Mouse (Mus musculus) right cerebral cortex, postnatal 10 days (tissue): Measurements from ENCODE around the gene Add2.
"Not testable (repeated sequence)": the region's sequence is repeated elsewhere in the genome, so short reads cannot be mapped to it uniquely, and the experiment has no call there.

Experiments used
- DNase-seq, 2 experiments: peaks; one replicate each; pipeline ENCODE4 v3.0.0; 2021; ENCODE audit warnings: low spot score in 2 of 2

Add2 gene

DNA sequence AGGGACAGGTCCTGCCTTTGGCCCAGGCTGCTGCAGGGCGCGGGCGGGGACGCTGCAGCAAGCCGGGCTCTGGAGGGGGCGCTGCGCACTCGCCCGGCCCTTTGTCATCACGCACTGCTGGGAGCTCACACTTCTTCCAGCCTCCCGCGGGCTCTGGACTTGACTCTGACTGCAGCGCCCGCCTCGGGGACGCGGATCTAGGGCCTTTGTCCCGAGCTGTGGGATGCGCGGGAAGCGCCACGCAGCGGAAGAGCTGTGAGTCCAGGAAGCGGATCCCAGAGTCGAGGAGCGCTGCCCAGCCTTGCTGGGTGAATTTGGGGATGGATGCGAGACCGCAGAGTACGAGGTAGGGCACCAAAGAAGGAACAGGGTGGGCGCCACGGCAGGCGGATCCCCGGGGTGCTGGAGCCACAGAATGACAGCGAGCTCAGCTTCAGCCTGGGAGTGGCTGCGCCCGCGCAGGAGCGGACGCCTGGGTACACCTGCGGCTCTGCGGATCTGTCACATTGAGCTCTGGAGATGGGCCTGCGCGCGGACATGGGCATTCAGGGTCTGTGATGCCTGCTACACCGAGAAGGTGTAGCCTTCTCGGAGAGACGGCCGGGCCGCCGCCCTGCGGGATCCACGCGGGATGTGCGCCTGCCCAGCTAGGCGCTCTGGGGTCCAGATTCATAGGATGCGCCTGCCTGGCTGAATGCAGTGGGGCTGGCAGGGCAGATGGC is at the start of gene Add2:
Add2 (plus strand) TSS at position 81 of the 722 bp plus-strand sequence.
- DNase-seq, result peak; percentile 83 to 85

DNA sequence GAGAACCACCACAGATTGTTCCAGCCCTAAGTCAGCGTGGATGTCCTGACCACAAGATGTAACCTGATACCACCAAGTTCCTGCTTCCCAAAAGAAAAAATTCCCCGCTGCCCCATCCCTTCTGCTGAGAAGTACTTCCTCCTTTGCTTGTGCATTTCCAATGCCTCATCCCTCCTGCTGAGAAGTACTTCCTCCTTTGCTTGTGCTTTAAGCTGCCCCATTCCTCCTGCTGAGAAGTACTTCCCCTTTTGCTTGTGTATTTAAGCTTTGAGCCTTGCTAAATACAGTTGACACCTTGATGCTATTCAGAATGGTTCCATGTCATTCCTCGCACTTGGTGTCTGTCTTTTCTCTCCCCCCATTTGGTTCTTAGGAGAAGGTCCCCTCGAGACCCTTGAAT is 49.7 kb upstream of the Add2 start:
- not testable (repeated sequence) for DNase-seq

DNA sequence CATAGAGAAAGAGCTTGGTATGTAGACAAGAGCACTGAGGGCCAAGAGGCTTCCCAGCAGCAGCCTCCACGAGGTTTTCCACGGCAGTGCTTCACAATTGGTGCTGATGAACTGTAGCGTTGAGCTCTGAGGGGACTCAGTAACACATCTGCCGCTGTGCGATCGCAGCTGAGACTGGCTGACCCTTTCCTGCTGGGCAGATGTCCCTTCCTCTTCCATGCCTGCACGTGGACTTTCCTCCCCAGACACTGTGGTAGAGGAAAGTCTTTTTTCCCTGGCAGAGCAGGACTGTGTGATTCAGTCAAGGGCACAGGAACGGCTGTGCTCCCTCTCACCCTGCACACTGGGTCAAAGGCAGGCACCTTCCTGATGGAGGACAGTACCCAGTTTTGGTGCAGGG is 44.1 kb upstream of the Add2 start:
- no peak for DNase-seq

DNA sequence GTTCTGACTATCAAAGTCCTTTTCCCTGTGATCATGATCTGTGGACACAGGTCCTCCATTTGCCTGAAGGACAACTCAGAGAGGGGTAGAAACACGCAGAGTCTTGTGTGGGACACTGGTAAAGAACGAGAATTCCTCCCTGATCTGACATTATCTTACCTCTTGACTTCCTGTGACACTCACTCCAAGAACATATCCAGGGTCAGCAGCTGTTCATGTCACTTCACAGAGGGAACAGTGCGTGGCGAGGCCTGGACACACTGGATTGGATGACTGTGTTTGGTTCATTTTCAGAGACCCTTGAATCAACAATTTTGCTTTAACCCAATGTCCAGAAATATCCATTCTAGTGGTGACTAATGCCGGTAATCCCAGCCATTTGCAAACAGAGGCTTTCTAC is 38.9 kb upstream of the Add2 start:
- DNase-seq, result not testable (repeated sequence)

DNA sequence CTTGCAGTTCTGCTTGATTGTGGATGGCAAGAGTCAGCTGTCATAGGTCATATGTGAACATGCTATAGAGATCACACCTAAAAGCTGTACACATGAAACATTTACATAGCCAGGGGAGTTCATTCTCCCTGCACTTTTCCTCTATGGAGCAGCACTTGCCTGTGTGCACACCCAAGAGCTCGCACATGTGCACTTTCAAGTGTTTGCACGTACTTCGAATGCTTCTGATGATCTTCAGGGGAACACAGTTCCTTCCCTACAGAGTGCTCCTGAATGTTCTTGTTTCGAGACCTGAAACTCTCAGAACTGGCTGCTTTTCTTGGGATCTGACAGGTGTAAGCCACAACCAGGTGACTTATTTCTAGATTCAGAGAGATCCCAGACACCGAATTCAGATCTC is 37.7 kb upstream of the Add2 start:
- DNase-seq, result not testable (repeated sequence)

DNA sequence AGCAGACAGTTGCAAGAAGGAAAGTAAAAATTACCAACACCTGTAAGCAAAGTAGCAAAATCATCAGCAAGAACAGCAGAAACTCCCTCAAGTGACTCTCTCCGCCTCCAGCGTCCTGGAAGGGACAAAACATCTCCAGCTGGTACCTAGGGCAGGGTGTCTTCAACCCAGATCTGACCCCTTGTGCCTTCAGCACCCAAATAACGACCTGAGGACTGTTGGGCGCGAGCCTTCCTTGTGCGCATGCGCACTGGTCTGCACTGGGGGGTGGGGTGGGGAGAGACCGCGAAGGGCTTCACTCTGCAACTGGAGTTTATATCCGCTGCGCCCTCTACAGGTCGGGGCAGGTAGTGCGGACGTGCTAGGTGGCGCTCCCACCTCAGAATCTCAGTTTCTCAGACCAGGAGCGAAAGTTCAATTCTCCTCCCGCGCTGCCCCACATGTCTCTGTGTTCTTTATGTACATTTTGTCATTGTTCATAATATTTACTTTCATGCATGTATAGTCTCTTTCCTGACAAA is 25.0 kb upstream of the Add2 start:
- DNase-seq, result no peak

DNA sequence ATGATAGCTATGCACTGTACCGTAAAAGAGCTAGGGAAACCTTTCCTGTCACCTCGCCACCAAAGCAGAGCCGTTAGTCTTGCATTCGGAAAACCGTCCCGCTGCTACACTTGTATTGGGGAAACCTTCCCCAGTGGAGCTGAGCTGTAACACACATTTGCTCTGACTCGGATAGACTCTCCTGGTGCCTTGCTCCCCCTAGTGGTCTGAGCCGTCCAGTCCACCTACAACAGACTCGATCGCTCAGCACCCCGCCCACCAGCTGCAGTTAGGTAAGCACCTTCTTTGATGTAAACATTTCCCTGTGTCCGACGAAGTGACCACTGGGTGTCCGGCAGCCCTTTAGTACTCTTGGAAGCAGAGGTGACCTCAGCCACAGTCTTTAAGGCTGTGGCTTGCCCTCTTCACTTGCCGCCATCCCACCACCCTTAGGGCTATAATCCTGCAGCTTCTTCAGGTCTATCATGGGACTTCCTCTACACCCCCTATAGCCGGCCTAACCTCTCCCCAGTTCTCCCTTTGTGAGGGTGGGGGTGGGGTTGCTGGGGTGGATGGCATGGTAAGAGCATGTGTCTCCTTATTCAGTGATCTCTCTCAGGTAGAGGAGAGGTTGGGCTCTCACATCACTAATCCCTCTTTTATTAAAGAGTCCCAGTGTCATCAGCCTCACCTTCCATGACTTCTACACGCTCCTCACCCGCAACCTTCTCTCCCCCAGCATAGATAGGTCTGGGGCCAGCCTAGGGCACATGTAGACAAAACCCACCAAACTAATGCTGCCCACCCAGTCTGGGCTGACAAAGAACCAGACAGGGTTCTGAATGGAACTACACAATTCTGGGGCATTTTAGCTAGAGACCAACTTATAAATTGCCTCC is 24.0 kb upstream of the Add2 start:
- DNase-seq, result peak; percentile 78 to 84

DNA sequence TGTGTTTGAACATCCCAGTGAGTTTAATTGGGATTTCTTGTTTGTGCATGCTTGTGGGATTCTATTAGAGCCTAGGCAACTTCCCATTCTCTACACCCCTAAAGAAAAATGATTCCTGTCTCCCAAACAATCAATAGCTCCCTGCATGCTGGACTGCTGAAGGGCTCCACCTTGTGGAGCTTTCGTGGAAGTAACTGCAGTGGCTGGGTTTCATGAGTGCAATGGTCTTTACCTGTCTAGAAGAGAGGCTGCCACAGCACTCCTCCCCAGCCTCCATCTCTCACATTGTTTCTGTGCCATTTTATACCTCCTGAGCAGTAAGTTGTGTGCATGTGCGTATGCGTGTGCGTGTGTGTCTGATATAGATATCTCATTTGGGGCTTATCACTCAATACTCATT is 18.5 kb upstream of the Add2 start:
- peak; percentile 61 to 74 for DNase-seq

DNA sequence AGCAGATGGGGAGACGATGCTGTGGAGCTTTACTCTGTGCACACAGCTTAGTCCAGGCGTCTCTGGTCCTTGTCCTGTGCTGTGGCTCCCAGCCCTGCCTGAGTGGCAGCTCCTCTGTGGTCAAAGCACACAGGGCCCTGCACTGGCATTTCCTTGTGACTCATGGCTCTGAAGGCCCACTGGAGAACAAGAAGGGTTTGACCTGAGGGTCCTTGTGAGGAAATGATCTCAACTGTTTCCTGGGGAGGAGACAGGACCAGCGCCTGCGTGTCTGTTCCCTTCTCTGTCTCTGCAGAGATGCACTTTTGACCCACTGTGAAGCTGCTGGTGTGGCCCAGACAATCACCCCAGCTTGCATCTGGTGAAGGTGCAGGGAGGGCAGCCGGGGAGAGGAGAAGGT is 13.7 kb upstream of the Add2 start:
- not testable (repeated sequence) for DNase-seq

DNA sequence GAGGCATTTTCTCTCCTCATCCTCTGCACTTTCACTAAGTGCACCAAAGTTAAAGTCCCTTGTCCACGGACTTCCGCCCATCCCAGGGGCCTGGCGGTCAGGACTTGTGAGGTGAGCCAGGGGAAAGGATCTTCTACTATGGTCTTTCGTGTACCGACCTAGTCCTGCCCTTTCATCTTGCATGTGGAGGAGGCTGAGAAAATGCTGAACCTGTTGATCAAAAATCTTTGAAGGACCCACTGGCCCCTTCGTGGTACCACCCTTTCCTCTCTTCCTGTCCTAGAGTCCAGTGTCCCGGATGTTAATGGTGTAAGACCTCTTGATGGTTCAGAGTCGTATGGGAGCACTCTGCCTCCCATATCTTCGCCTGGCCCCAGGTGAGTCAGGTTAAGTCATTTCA is 12.6 kb upstream of the Add2 start, which contains the start of gene Figla:
Figla (plus strand) TSS at position 301 of the 400 bp plus-strand sequence.
- DNase-seq, result no peak

DNA sequence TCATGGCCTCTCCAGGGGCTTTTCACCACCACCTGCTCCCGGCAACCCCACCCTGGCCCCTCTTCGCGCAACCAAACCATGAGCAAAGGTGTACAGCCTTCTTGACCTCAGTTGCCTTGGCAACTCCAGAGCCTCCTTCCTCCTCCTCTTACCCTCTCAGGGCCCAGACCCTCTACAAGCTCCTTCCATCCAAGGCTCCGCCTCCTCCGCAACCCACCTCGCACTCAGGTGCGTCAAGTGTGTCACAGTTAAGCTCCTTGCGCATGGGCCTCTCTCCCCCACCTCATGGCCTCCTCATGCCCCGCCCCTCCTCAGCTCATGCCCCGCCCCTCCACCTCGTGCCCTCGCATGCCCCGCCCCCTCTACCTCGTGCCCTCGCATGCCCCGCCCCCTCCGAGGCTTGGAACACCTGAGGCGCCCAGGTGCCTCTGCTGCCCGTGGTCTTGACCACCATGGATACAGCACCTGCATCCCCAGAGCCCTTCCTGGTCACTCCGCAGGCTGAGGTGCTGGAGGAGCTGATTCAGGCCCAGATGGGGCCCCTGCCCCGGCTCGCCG is 11.6 kb upstream of the Add2 start:
- no peak for DNase-seq

DNA sequence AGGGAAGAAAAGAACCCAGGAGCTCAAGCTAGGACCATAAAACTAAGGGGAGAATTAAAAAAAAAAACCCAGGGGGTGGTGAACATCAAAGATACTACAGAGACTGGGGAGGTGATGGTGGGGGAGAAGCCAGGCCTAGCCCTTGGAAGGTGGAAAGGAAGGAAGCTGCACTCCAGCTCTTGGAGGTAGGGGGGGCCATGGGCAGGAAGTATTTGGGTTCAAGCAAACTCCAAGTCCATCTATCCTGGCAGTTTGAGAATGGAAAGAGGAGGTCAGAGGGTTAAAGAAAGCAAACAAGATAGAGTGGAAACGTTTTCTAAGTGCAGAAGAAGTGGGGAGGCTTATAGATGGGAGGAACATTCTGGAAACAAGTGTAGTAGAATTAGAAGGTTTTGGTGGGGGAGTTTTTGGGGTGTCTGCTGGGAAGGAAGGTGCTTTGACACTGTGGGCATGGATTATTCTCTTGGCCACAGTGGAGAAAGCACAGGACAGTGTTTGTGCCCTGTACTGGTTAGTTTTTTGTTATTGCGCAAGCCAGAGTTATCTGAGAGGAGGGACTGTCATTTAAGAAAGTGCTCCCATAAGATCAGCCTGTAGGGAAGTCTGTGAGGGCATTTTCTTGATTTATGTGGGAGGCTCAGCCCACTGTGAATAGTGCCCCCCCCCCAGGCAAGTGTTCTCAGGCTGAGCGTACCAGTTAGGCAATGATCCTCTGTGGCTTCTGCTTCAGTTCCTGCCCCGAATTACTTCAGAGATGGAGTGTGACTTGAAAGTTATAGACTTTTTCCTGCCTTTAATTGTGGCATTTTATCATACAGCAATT is 8.9 kb upstream of the Add2 start:
- DNase-seq, result no peak

DNA sequence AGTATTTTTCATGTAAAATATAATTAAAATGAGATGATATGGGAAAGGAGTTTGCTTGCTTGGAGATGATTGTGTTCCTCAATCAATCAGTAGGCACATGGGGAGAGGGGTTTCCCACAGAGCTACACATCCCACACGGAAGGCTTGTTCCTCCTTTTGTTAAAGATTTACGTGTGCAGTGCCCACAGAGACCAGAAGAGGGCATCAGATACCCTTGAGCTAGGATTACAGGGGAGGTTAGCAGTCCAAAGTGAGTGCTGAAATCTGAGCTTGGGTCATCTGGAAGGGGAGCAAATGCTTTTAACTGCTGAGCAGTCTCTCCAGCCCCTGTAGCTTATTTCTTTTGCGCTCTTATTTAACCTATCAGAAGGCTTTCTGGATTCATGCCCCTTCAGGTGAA is 7.5 kb upstream of the Add2 start:
- DNase-seq, result no peak

DNA sequence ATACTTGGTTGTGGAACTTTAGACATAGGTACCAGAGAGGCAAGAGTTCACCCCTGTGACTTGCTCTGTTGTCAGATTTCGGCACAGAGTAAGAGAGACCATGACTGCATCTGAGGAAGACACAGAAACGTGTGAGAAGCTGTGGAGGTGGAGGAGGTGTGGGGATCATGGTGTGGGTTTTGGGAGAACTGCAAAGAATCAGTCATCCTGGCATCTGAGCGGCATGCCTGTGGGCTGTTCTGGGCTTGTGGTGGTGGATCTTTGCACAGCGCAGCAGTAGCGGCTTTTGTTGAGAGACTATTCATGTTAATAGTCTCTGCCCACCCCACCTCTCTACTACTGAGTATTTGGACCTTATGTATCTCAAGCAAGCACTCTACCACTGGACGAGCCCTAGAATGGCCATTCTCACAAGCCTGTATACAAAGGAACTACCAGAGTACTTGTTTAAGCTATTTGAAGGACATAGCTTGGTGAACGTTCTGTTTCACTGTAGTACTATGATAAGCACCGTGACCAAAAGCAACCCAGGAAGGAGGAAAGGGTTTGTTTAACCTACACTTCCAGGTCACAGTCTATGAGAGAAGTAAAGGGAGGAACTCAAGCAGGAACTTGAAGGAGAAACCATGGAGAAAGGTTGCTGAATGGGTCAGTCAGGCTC is 1.7 kb upstream of the Add2 start:
- DNase-seq, result no peak

DNA sequence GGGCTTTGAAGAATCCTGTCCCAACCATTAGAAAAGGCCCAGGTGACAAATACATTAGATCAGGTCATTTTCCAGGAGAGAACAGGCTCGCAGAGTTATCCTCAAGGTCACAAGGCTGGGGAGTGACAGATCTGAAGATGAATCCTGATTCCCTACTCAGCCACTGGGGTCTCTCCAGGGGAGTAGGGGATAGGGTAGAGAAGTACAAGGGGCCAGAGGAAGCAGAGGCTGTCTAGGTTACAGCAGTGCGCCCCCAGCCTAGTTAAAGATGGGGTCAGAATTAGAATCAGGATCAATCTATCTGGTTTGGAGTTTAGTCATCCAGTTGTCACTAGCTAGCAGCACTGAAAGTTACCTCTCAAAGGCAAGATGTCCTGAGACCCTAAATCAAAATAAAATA is 331 bp upstream of the Add2 start:
- DNase-seq, result no peak

DNA sequence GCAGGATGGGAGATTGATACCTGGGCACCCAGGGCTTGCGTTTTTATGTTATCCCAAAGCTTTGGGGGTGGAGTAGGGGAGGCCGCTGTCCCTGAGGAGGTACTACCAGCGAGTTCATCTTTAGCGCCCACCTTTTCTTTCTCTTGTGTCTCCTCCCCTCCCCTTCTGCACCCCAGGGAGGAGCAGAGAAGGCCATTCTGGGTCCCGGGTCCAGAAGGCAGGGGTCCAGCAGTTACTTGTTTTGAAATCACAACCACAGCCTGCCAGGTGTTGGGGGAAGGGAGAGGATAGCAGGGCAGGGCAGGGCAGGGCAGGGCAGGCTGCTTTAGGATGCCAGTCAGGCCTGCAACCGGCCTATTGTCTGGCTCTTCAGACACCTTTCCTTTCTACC is 837 bp downstream of the Add2 start:
- peak in 1 of 2 experiments; percentile 48 for DNase-seq

DNA sequence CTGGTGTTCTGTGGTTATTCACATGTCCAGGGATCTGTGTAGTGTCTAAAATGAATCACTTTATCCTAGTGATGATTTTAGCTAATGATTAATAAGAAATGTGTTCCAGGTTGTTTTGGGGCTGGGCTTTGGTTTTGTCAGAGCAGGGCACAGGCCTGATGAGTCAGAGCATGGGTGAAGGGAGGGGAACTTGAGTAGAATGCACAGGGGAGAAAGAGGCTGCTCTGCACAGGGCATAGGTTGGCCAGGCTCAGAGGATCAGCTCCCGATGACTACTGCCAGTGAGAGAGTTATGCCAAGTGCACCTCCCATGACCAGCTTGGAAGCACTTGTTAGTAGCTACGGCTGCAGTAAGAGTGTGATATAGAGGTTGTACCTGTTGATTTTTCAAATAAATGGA is 3.0 kb downstream of the Add2 start:
- DNase-seq, result no peak

DNA sequence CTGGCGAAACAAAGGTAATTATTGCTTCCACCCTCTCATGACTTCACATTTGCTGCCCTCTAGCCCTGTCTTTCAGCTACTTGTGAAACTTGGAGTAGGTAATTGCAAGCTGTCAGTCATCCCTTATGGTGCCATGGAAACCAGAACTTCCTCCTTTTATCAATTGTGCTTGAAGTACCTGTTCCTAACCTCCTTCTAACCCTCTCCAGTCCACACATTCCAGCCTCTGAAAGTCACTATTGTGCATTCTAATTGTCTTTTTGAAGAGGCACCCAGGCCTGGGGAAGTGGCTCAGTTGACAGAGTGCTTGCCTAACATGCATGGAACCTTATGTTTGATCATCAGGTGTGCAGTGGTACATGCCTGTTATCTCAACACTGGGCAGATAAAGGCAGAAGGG is 5.2 kb downstream of the Add2 start:
- DNase-seq, result no peak

DNA sequence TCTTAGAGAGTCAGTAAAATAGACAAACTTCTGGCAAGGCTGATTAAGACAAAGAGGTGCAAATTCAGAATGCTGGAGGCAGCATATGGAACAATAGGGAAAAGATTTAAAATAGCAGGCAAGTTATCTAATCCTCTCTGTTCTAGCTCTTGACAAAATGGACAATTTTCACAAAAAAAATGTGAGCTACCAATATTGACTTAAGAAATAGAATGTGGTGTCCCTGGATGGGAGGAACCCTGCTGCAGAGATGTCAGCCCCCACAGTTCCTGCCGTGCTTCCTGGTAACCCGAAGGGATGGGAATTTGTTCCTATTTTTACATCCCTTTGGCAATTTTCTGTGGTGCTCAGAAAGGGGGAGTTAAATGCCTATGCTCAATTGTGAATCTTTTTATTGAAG is 10.4 kb downstream of the Add2 start:
- DNase-seq, result no peak

DNA sequence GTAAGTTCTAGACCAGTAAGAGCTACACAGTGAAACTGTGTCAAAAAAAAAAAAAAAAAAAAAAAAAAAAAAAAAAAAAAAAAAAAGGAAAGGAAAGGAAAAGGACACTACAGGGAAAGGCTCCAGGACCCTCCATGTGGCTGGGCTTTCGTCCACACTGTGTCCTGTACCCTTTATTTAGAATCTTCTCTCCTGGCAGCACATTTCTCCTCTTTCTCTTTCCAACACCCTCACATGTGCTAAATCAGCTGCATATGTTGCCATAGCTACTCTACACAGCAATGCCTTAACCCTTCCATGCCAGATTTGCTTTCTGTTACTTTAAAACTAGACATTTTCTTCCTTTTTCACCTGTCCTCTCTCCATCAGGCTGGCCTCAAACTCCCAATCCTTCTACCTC is 11.7 kb downstream of the Add2 start:
- DNase-seq, result peak; percentile 69 to 73

DNA sequence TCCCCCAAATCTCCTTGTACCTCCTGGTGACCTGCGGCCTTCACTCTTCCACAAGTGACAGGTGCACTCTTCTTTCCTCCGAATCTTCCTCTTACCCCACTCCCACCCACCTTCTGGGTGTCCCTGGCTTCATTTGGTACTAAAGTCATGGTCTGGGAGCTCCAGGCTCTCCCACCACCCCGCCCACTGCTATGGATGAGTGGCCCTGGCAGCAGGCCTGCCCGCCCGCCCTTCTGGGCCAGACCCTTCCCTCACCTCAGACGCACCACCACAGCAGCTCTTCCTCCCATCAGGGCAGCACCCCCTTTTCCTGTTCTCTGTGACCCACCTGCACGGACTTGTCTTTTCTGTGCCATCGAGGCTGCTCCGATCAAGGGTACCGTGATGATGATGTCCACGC is 19.0 kb downstream of the Add2 start:
- no peak for DNase-seq
